Mouse (Mus musculus) olfactory bulb, adult 2 months (tissue): ENCODE results near the gene Elmod2. TPM values are rescaled to one million over a fixed set of nuclear protein-coding genes. Genes with fewer than 3 reads are reported as not detected.

Experiments
- H3K27ac ChIP-seq: fragments of 200-500 bp; 2 replicates; pipeline ENCODE4 v1.5.1; 2012; ENCODE audit warnings: low read depth, low read length; ENCODE audit not compliant: insufficient read depth
- H3K4me1 ChIP-seq: fragments of 200-500 bp; 2 replicates; pipeline ENCODE4 v1.6.1; 2012; ENCODE audit warnings: low read length; ENCODE audit not compliant: control insufficient read depth, insufficient read depth
- H3K4me3 ChIP-seq: fragments of 200-500 bp; 2 replicates; pipeline ENCODE4 v1.5.1; 2012; ENCODE audit warnings: mild to moderate bottlenecking, low read depth, low read length, moderate library complexity; ENCODE audit not compliant: insufficient read depth
- CTCF ChIP-seq: fragments of 200-500 bp; IDR thresholded peaks from 2 replicates; pipeline ENCODE4 v1.5.1; 2012; ENCODE audit warnings: low read depth, mild to moderate bottlenecking, low read length, moderate library complexity; ENCODE audit not compliant: insufficient read depth
- POLR2A ChIP-seq: fragments of 200-500 bp; IDR thresholded peaks from 2 replicates; pipeline ENCODE4 v1.6.1; 2012; ENCODE audit warnings: mild to moderate bottlenecking, low read depth, low read length, moderate library complexity; ENCODE audit not compliant: insufficient read depth
- WGBS: fragments of 180-500 bp; shearing (Covaris S2); methylation state at CpG from one replicate; pipeline ENCODE4 v1.1.7; 2018; 5-methylcytosine and 5-hydroxymethylcytosine counted together
- polyA plus RNA-seq: library from polyadenylated mRNA; stranded (reverse); fragments of >200 nt; gene quantifications from 2 replicates; pipeline ENCODE4 v1.2.4, GENCODE M21; 2012; ENCODE audit warnings: low replicate concordance; ENCODE audit not compliant: missing spikeins, insufficient read depth, insufficient read length

Elmod2 gene
- polyA plus RNA-seq: not detected in 2 replicates

DNA sequence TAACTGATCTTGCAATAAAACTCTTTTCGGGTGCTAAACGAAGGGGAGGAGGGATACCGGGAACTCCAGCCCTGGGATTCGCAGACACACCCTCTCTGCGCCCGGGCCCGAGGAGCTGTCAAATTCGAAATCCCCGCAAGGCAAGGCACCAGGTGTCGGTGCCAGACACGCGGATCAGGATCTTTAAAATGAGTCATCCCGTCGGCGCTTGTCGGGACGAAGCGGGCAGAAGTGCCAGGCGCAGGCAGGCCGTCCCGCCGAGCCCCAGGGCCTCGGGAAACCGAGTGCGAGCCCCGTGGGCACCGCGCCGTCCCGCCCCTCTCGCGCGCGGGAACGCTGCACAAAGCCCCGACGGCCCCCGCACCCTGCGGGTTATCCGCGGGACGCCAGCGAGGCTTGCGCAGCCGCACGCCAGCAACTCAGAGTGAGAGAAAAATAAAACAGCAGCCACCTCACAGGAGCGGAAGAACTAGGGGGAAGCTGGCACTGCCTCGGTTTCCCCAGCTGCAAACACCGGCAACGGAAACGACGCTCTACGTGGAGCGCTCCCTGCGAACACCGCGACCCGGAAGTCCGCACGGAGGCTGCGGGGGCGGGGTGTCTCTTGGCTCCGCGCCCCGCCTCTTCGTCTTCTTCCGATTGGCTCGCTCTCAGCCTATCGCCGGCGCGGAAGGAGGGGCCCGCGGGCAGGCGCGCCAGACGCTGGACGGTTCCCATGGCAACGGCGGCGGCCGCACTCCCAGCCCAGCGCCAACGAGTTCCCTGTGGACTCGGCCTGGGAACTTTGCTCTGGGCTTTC, at the start of gene Elmod2:
Gene Elmod2 (minus strand): TSS at position 588 of the 799 bp plus-strand sequence.
- TF ChIP-seq CTCF (no peak), POLR2A (peak; percentile 83)
- no peaks in the 10 kb centered on the region for H3K4me1 ChIP-seq
- peak within 1 kb of the TSS; percentile 90 for H3K4me3 ChIP-seq
- peak within 1 kb of the TSS; percentile 59 for H3K27ac ChIP-seq
- under 1% methylated on average over 85 of the region's 85 CpGs for WGBS

DNA sequence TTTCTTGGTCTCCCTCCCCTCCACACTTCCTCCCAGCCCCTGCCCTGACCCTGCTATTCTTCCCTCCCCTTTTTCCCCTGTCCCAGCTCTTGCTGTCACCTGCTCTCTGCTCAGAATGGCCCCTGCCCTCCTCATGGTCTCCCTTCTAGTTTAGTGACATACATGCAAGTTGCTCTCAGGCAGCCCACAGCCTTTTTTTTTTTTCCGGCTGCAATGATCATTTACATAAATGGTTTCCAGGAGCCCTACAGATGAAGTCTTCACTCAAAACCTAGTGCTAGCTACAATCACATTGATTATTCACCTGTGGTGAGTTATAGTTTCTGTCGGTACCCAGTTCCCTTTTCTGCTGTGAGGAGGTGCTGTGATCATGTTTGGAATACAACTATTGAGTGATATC, 48.7 kb upstream of the Elmod2 start:
- H3K27ac ChIP-seq: no peak overlapping the region
- 88% methylated on average over 2 of the region's 2 CpGs for WGBS
- no peak for TF ChIP-seq POLR2A
- H3K4me1 ChIP-seq: no peaks in the 10 kb centered on the region
- no peak overlapping the region for H3K4me3 ChIP-seq

DNA sequence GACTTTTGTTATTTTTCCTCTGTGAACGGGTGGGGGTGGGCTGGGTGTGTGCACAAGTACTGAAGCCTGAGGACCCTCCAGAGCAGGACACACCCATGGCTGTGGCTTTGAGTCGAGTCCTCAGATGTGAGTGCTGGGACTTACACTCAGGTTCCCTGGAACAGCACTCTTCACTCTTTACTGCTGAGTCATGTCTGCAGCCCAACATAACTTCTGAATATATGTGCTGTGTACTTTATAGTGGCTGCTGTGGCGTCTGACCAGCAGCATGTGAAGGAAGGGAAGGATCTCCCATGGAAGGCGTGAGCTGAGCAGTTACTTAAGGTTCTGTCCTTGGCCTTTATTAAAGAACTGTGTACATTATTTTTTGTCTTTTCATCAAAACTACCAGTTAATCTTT, 47.9 kb upstream of the Elmod2 start:
- WGBS: 77% methylated on average over 4 of the region's 4 CpGs
- Histone ChIP-seq H3K27ac (no peak overlapping the region), H3K4me1 (no peaks in the 10 kb centered on the region), H3K4me3 (no peak overlapping the region)
- TF ChIP-seq POLR2A (no peak), CTCF (no peak)

DNA sequence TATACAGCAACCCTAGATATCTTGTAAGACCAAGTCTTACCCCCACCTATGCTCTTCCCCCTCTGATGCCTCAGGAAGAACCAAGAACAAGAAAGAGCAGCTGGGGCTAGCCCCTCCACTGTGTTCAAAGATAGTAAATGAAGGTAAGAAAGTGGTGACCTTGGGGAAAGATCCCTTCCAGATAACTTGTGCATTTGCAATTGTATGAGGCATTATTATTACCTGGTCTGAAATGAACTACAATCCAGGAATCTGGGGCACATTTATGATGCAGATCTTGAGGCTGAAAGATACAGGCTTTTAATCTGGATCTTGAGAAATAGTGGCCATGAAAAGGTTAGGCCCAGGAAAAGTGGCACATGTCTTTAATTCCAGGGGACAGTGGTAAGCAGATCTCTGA, 44.9 kb upstream of the Elmod2 start:
- Histone ChIP-seq H3K4me1 (no peaks in the 10 kb centered on the region), H3K4me3 (no peak overlapping the region), H3K27ac (no peak overlapping the region)
- TF ChIP-seq CTCF (no peak), POLR2A (no peak)

DNA sequence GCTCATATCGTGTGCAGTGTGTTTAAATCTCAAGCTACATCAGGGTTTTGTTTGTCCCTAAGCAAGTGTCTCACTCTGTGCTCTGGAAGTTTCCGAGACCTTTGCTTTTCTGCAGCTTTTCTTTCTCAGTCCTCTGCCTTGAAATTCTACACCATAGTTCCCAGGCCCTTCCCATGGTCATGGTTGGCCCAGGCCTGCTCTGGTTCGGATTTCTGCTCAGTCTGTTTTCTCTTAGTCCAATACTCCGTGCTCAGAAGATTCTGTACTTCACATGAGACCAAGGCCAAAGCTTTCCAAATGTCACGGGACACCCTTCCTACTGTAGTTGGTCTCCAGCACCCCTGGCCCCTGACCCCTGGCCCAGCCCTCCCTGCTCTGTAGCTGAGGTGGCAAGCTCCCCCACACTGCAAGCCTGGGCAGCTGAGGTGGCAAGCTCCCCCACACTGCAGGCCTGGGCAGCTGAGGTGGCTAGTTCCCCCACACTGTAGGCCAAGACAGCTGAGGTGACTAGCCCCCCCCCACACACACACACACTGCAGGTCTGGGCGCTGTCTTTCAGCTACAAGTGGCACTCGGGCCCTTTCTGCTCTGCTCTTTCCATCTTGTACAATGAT, 31.0 kb upstream of the Elmod2 start:
- TF ChIP-seq POLR2A (no peak), CTCF (no peak)
- H3K4me1 ChIP-seq: no peaks in the 10 kb centered on the region
- H3K27ac ChIP-seq: no peak overlapping the region
- 80% methylated on average over 7 of the region's 7 CpGs for WGBS
- H3K4me3 ChIP-seq: no peak overlapping the region

DNA sequence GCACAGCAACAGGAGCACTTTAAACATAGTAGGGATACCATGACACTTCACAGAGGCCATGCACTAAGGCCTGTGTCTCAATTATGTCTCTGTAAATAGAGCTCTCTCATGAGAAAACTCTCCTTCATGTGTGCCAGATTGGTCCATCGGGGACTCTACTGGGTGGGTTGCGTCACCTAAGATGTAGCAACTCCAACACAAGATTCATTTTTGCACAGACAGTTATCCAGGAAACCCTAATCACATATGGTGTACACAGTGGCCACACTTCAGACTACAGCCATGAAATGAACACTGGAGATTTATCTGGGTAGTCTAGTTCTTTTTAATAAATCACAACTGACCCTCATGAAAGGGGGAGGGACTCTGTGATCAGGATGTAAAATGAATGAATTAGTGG, 19.0 kb upstream of the Elmod2 start:
- H3K27ac ChIP-seq: no peak overlapping the region
- H3K4me3 ChIP-seq: no peak overlapping the region
- TF ChIP-seq POLR2A (no peak), CTCF (no peak)
- WGBS: 93% methylated on average over 2 of the region's 2 CpGs
- H3K4me1 ChIP-seq: no peaks in the 10 kb centered on the region

DNA sequence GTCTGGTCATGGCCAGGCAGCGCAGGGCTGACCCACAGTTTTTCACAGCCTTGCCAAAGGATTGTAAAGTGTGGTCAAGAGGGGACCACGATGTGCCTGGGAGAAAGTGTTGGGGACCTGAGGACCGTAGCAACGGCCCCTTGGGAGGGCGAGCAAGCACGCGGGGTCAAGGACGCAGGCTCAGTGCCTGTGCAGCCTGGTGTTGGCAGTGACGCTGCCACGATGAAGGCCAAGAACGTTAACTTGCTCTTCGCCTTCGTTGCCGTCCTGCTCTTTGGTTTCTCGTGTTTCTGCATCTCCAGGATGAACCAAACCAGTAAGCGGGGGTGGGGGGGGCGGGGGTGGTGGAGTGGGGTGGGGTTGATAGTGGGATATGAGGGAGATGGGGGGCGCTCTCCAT, 16.0 kb upstream of the Elmod2 start, which contains the start of gene Mgat4d:
Gene Mgat4d (plus strand): TSS at position 209 of the 400 bp plus-strand sequence.
- Histone ChIP-seq H3K27ac (no peak within 1 kb of the TSS), H3K4me1 (no peaks in the 10 kb centered on the region), H3K4me3 (no peak within 1 kb of the TSS)
- TF ChIP-seq POLR2A: no peak
- TF ChIP-seq CTCF: no peak
- 87% methylated on average over 18 of the region's 18 CpGs for WGBS

DNA sequence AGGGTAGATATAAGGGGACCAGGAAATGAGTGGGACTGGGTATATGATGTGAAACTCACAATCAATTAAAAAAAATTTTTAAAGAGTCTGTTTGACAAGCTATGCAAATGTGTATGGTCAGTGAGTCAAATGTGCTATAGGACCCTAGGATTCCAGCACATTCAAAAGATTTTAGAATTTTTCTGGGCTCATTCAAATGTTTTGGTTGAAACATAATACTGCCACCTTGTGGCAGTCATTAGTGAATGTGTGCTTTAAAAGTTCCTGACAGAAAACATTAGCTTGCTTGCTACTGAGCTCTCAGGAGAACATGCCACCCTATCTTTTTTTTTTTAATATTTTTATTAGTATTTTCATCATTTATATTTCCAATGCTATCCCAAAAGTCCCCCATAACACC, 10.4 kb upstream of the Elmod2 start:
- Histone ChIP-seq H3K27ac (no peak overlapping the region), H3K4me1 (no peaks in the 10 kb centered on the region), H3K4me3 (no peak overlapping the region)
- no peak for TF ChIP-seq POLR2A
- no peak for TF ChIP-seq CTCF

DNA sequence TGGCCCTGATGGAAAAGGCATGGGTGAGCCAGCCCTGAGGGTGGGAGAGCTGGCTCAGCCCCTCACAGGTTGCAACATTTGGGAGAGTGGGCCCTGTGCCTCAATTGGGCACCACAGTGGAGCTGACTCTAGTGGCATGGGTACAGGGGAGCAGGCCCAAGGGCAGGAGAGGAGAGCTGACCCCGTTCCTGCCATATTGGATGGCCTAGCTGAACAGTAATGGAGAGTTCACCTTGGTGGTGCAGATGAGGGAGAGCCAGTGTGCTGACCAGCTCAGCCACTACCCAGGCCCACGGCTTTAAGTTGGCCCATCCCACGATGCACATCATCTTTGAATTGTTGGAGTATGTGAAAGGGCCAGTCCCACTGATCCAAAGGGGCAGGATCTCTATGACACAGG, 9.8 kb upstream of the Elmod2 start:
- H3K27ac ChIP-seq: no peak overlapping the region
- TF ChIP-seq CTCF: no peak
- WGBS: 91% methylated on average over 3 of the region's 3 CpGs
- no peaks in the 10 kb centered on the region for H3K4me1 ChIP-seq
- H3K4me3 ChIP-seq: no peak overlapping the region
